In genomic region chr6:135187076-135187917, GRCm38 (mm10) we compare ENCODE assay signal across 10 mouse cellular contexts.
"Had no signal": no experiment of that assay in that cellular context is flagged by ENCODE, and none has a peak within 500 bp of the region (broad histone marks: within the 10 kb centered on the region; RNA-seq: fewer than 3 reads in every experiment).

No protein-coding gene starts in this region.

- H3K4me3 ChIP-seq: limb, embryonic 15.5 days; liver, embryonic 12.5 days; midbrain, embryonic 13.5 days; neural tube, embryonic 13.5 days had no signal

- H3K27ac ChIP-seq: limb, embryonic 15.5 days; liver, embryonic 12.5 days; midbrain, embryonic 13.5 days; neural tube, embryonic 13.5 days had no signal

- DNase-seq: kidney, postnatal 25 days; lung, embryonic 14.5 days; lung, postnatal 14 days; right cerebral cortex, postnatal 25 days; thymus, postnatal 36 days had no signal

- H3K27me3 ChIP-seq: limb, embryonic 15.5 days; liver, embryonic 12.5 days; midbrain, embryonic 13.5 days; neural tube, embryonic 13.5 days had no signal

- H3K36me3 ChIP-seq: limb, embryonic 15.5 days; midbrain, embryonic 13.5 days; neural tube, embryonic 13.5 days had no signal

- H3K4me1 ChIP-seq: limb, embryonic 15.5 days; midbrain, embryonic 13.5 days had no signal

- ATAC-seq: liver, embryonic 12.5 days; midbrain, embryonic 13.5 days had no signal

- H3K9me3 ChIP-seq: limb, embryonic 15.5 days; liver, embryonic 12.5 days; megakaryocyte, embryonic 14.5 days; midbrain, embryonic 13.5 days; neural tube, embryonic 13.5 days had no signal

- H3K9ac ChIP-seq: limb, embryonic 15.5 days; liver, embryonic 12.5 days; lung, embryonic 14.5 days; midbrain, embryonic 13.5 days; neural tube, embryonic 13.5 days had no signal

- H3K4me2 ChIP-seq: limb, embryonic 15.5 days; liver, embryonic 12.5 days; lung, embryonic 14.5 days; midbrain, embryonic 13.5 days; neural tube, embryonic 13.5 days had no signal
